Mouse (Mus musculus) cerebellum, adult 9-11 months (tissue): ENCODE data around the gene Mettl24.
"Not testable (repeated sequence)": the region's sequence is repeated elsewhere in the genome, so short reads cannot be mapped to it uniquely, and the experiment has no call there.

Experiments
- DNase-seq: peaks from one replicate; pipeline ENCODE4 v3.0.0; 2022

The Mettl24 gene

GRCm38 (mm10) chr10:40750293-40751047, 67.4 kb downstream of the Mettl24 start:
- DNase-seq, result no peak

- DNase-seq, result no peak
These were observed 68.1 kb downstream of the Mettl24 start for GRCm38 (mm10) chr10:40751157-40751556.

- DNase-seq, result peak; percentile 66
These were observed 70.0 kb downstream of the Mettl24 start for GRCm38 (mm10) chr10:40753036-40753435.

DNA sequence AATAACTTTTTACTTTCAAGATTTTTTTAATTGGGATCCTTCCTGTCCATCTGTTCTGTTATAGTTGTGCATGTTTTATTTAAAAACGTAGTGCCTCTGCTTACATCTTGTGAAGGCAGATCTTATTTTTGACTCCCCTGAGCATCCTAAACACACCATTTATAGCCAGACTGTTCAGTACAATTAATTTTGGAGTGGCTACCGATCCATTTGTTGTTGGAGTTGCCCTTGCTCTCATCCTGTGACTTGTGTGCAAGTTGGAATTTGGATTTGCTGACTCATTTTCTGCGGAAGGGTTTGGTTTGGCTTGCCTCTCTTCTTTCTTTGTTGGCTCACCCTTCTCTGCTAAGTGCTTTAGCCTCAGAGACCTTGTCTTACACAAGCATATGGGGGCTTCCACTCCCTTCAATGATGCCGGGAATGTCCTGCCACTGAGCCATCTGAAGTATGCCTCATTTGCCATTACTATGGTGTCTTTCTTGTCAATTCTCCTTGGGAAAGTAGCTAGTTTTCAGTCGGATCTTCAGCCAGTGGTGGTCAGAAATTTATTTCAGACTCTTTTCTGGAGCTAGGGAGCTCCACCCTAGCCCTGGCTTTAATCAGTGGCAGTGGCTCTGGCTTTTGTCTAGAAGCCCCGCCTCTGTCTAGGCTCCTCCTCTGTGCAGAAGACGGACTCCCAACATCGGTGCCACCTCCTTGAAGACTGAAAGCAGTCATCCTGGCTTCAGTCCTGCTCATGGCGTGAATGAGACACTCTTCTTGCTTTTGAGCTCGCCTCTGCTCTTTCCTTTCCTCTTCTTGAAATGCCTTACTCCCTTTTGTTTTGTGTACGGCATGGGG, 75.3 kb downstream of the Mettl24 start:
- no peak for DNase-seq

- DNase-seq, result not testable (repeated sequence)
These were observed 76.5 kb downstream of the Mettl24 start for GRCm38 (mm10) chr10:40759391-40760194.

- no peak for DNase-seq
These were observed 77.3 kb downstream of the Mettl24 start for GRCm38 (mm10) chr10:40760195-40761009.

GRCm38 (mm10) chr10:40761010-40761752, 78.1 kb downstream of the Mettl24 start:
- DNase-seq, result no peak

DNA sequence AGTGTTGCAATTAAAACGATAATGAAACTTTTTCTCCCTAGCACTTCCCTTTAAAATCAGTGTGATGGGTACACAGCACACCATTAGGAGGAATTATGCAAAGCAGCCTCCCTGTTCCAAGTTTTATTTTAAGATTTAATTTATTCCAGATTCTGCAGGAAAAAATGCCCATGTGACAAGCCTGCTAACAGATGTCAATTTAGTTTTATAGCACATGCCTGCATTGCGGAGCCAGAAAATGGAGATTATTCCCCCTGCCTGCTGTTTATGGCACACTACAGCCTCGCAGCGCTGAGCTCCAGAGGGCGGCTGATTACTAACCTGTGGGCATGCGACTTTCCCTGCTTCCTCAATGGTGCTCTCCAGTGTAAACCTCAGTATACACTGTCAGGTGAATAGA, 79.5 kb downstream of the Mettl24 start:
- no peak for DNase-seq

GRCm38 (mm10) chr10:40763084-40763720, 80.1 kb downstream of the Mettl24 start:
- DNase-seq, result no peak

DNA sequence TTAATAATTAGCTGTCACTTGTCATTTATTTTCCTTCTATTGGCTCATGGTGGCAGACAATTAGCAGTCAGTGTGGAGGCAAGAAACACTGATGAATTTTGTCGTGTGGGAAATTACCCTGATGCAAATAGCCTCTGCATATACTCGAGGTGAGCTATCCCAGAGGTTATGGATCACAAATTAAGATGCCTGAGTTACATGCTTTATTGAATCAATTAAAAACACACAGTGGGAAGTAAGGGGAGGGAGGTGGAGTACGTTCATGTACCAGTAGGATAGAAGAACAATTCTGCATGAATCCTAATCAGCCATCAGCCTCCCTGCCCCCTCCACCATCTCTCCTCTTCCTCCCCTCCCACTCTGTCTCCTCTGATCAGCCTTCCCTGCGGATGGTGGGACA, 89.2 kb downstream of the Mettl24 start:
- no peak for DNase-seq

- no peak for DNase-seq
These were observed 92.1 kb downstream of the Mettl24 start for GRCm38 (mm10) chr10:40775151-40775550.

GRCm38 (mm10) chr10:40775655-40776054, 92.6 kb downstream of the Mettl24 start:
- DNase-seq, result no peak

DNA sequence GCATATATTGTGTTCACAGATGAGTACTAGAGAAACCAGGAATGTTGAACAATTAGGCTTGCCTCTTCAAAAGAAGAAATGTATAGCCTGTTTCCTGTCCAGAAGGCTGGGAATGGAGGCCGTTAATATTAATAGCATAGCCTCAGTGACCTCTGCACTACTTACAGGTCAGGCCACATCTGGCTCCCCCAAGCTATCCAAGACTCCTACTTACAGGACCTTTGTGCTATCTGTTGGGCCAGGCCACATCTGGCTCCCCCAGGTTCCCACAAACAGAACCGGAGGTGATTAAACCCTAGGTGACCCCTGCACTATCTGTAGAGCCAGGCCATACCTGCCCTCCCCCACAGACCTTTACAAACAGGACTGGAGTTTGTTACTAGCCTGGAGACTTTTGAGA, 94.1 kb downstream of the Mettl24 start:
- no peak for DNase-seq

DNA sequence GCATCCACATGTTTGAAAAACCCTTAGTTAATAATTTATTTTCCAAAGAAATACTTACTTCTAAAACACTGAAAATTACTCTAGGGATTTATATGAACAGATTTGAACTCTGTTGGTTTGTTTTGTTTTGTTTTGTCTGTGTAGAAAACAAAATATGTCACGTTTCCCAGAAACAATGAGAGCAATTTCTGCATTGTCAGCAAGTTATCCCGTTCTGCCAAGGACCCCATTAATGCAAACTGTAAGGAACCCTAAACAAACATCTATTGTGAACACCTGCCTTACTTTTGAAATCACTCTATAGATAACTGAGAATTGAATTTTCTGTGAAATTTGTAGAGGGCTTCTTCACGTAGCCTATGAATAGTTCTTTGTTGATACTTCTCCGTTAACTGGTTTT, 95.4 kb downstream of the Mettl24 start:
- no peak for DNase-seq

DNA sequence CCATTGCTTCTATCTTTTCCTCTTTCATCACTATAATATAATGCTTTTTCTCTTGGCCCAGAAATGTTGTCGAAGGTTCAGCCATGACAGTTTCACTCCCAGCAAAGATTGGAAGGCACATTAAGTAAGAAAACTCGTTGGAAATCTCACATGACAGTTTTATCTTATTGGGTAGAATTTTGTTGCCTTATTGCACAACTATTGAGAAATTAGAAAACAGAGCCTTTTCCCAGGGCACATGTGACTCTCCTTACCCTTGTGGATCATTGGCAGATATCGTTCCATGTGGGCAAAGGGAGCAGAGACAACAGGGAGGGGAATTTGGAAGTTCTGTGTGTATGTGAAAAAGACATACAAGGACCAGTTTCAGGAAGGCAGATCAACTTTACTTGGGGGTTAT, 107.3 kb downstream of the Mettl24 start:
- no peak for DNase-seq

- no peak for DNase-seq
These were observed 109.0 kb downstream of the Mettl24 start for GRCm38 (mm10) chr10:40792115-40792514.

DNA sequence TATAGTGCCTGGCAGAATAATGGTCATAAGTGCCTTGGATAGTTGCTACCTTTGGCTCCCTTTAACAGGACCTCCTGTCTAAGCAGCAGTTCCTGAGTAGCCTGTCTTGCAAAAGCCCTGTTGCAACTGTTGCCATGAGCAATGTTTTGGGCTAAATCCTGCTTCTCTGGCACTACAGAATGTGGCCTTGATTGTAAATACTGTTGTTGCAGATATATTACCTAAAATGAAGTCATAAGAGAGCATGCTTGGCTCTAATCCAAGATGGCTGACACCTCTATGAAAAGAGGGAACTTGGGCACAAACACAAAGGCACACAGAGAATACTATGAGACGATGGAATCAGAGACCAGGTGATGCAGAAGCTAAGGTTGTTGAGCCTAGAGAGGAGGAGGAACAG, 122.1 kb downstream of the Mettl24 start:
- no peak for DNase-seq

- no peak for DNase-seq
These were observed 123.1 kb downstream of the Mettl24 start for GRCm38 (mm10) chr10:40806221-40806620.

DNA sequence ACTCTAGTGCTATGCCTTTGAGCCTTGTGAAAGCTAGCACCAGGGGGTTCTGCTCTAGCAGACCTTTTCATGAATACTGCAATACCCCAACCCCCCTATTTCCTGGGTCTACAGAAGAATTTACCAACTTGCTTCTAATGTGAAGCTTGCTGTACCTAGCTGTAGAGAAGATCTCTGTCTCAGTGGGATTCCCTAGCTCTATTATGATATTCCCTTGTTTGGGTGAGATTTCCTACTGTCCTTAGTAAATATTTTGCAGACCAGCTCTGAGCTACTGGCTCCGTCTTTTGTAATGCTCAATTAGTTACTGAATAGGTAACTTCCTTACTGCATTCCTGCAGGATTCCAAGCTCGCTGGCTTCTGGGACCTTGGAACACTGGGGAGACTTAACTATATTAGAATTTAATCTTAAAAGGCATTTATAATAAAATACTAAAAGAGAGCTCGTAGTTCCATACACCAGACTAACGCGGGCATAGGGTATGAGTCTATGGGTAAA, 126.4 kb downstream of the Mettl24 start:
- DNase-seq, result not testable (repeated sequence)

DNA sequence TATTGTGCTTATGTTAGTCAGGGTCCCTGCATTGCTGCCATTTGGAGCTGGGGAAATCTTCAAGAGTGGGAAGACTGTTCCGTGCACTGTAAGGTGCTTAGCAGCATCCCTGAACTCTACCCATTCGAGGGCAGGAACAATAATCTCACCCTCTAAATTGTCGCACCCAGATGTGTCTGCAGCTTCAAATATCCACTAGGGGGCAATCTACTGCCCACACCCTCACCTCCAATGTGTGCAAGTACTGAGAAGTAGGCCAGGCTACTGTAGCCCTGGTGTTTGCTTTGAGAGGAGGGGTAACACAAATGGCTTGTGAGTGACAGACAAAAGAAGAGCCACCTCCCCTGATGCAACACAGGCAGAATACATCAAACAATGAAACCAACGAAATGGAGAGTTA, 130.5 kb downstream of the Mettl24 start:
- no peak for DNase-seq

DNA sequence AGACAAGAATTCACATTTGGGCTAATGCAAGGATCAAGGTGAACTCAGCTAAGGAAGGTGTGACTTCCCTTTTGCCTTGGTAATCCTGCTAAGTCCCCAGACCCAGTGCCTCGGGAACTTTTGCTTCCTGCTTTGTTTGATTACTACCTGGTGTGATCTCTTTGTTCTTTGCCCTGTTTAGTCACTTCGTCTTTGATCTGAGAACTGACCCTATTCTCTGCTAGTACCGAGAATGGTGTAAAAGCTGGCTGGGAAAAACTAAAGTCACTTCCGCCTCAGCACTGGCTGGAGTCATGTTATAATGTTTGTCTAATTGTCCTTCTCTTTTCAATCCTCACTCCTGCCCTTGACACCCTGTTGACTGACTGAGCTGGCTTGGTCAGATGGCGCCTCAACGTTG, 133.4 kb downstream of the Mettl24 start:
- DNase-seq, result no peak
